Mouse (Mus musculus) heart, embryonic 14.5 days (tissue): Measurements from ENCODE around the gene Tmem230. TPM values are rescaled to one million over a fixed set of nuclear protein-coding genes. Genes with fewer than 3 reads are reported as not detected.
"Not testable (repeated sequence)": the region's sequence is repeated elsewhere in the genome, so short reads cannot be mapped to it uniquely, and the experiment has no call there.

Source experiments
- ATAC-seq: fragments of 200-750 bp; cut with Nextera tagmentation; 2 replicates; pipeline ENCODE4 v1.8.0; 2017; ENCODE audit warnings: low read depth, moderate TSS enrichment; ENCODE audit not compliant: insufficient number of reproducible peaks, insufficient read depth, low FRiP score
- H3K27ac ChIP-seq, 2 experiments: fragments of 200-500 bp in 1 of 2; fragments of 300-500 bp in 1 of 2; sonication (generic) in 1 of 2; replicated peaks in 1 of 2; 2 replicates each; pipeline ENCODE4 v1.5.1; 2012 to 2014; ENCODE audit warnings: low read depth in 2 of 2, low read length in 2 of 2, control low read depth in 1 of 2, mild to moderate bottlenecking in 1 of 2, mixed read lengths in 1 of 2; ENCODE audit not compliant: control insufficient read depth in 1 of 2, insufficient read depth in 1 of 2
- H3K27me3 ChIP-seq: fragments of 300-500 bp; sonication (generic); 2 replicates; pipeline ENCODE4 v1.6.1; 2014; ENCODE audit warnings: mild to moderate bottlenecking, low read length, control low read depth; ENCODE audit not compliant: control insufficient read depth, insufficient read depth
- H3K36me3 ChIP-seq: fragments of 300-500 bp; sonication (generic); 2 replicates; pipeline ENCODE4 v1.6.1; 2014; ENCODE audit warnings: mild to moderate bottlenecking, control low read depth, low read length, mixed read lengths; ENCODE audit not compliant: control insufficient read depth, insufficient read depth
- H3K4me1 ChIP-seq, 2 experiments: fragments of 200-500 bp in 1 of 2; fragments of 300-500 bp in 1 of 2; sonication (generic) in 1 of 2; 2 replicates each; pipeline ENCODE4 v1.6.1; 2012 to 2014; ENCODE audit warnings: low read length in 2 of 2, control low read depth in 1 of 2, mixed read lengths in 1 of 2; ENCODE audit not compliant: control insufficient read depth in 2 of 2, insufficient read depth in 2 of 2
- H3K4me2 ChIP-seq: fragments of 300-500 bp; sonication (generic); 2 replicates; pipeline ENCODE4 v1.6.1; 2014; ENCODE audit warnings: mild to moderate bottlenecking, low read length
- H3K4me3 ChIP-seq, 2 experiments: fragments of 200-500 bp in 1 of 2; fragments of 300-500 bp in 1 of 2; sonication (generic) in 1 of 2; 2 replicates each; pipeline ENCODE4 v1.5.1; 2012 to 2014; ENCODE audit warnings: low read length in 2 of 2, mild to moderate bottlenecking in 2 of 2, control low read depth in 1 of 2, low read depth in 1 of 2, moderate library complexity in 1 of 2; ENCODE audit not compliant: control insufficient read depth in 1 of 2, insufficient read depth in 1 of 2
- H3K9ac ChIP-seq: fragments of 300-500 bp; sonication (generic); 2 replicates; pipeline ENCODE4 v1.6.1; 2014; ENCODE audit warnings: mild to moderate bottlenecking, low read length
- H3K9me3 ChIP-seq: fragments of 300-500 bp; sonication (generic); 2 replicates; pipeline ENCODE4 v1.6.1; 2016; ENCODE audit warnings: low read length, control low read depth; ENCODE audit not compliant: control insufficient read depth
- WGBS: fragments of 180-500 bp; shearing (Covaris S2); extraction: QIAGEN DNeasy Blood & Tissue Kit; methylation state at CpG from one replicate; pipeline ENCODE4 v1.1.7; 2014; 5-methylcytosine and 5-hydroxymethylcytosine counted together
- polyA plus RNA-seq: library from polyadenylated mRNA; unstranded; fragments of >200 nt; fragmentation: Nextera tagmentation; extraction: Ambion mirVana; gene quantifications from 2 replicates; pipeline ENCODE4 v1.2.1, GENCODE M21; 2014

Tmem230 gene
- polyA plus RNA-seq, 1 experiment from 2014 or later = 46.7 TPM

- not testable (repeated sequence) for H3K4me3 ChIP-seq, H3K4me1 ChIP-seq, ATAC-seq, H3K9me3 ChIP-seq, H3K27ac ChIP-seq, H3K27me3 ChIP-seq, H3K4me2 ChIP-seq, H3K9ac ChIP-seq
- 77% methylated on average over 3 of the region's 3 CpGs for WGBS
- peaks cover 40% of the 10 kb centered on the region for H3K36me3 ChIP-seq
Measured at GRCm38 (mm10) chr2:132239434-132239833, 8.2 kb downstream of the Tmem230 start.

DNA sequence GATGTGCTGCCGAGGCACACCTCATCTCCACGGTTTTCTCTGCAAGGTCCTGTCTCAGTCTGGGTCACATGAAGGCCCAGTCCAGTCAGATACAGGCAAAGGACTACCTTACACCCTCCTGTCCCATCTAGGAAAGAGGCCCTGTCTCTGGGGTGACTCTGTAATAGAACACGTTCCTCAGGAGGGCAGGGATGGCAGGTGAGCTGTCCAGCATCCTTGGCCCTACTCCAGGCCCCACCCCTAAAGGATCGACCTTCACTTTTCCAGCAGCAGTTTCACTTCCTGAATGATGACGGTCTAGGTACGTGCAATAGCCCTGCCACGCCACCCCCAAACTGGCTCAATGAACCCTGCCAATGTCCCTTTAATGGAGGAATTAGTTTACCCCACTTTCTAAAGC, 11.6 kb downstream of the Tmem230 start:
- ATAC-seq = no peak
- Histone ChIP-seq H3K4me1 (no peaks in the 10 kb centered on the region), H3K27ac (no peak overlapping the region), H3K4me3 (no peak overlapping the region), H3K4me2 (no peak overlapping the region), H3K27me3 (no peaks in the 10 kb centered on the region), H3K9ac (no peak overlapping the region), H3K9me3 (no peaks in the 10 kb centered on the region), H3K36me3 (peaks cover 11% of the 10 kb centered on the region)
- 62% methylated on average over 7 of the region's 7 CpGs for WGBS

DNA sequence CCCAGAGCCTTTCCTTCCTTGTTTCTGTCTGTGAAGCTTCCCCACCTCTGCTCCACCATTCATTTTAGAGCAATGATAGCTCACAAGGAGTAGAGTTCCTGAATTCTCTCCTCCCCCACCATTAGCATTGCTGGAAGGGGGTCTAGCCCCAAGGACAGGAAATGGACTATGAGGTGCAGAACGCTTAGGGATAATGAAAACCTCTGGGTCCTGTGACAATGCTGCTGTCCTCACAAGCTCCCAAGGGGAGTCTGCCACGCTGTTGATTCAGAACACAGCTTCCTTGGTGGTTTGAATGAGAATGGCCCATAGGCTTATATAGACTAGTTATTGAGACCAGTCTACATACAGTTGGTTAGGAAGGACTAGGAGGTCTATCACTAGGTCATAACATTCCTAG, 12.3 kb downstream of the Tmem230 start:
- no peak for ATAC-seq
- Histone ChIP-seq H3K9ac (no peak overlapping the region), H3K9me3 (no peaks in the 10 kb centered on the region), H3K36me3 (0 out of 2 replicates have a peak, but pooled peaks cover 8% of the 10 kb centered on the region), H3K27ac (no peak overlapping the region), H3K27me3 (no peaks in the 10 kb centered on the region), H3K4me2 (no peak overlapping the region), H3K4me1 (no peaks in the 10 kb centered on the region), H3K4me3 (no peak overlapping the region)
- 37% methylated on average over 2 of the region's 2 CpGs for WGBS

DNA sequence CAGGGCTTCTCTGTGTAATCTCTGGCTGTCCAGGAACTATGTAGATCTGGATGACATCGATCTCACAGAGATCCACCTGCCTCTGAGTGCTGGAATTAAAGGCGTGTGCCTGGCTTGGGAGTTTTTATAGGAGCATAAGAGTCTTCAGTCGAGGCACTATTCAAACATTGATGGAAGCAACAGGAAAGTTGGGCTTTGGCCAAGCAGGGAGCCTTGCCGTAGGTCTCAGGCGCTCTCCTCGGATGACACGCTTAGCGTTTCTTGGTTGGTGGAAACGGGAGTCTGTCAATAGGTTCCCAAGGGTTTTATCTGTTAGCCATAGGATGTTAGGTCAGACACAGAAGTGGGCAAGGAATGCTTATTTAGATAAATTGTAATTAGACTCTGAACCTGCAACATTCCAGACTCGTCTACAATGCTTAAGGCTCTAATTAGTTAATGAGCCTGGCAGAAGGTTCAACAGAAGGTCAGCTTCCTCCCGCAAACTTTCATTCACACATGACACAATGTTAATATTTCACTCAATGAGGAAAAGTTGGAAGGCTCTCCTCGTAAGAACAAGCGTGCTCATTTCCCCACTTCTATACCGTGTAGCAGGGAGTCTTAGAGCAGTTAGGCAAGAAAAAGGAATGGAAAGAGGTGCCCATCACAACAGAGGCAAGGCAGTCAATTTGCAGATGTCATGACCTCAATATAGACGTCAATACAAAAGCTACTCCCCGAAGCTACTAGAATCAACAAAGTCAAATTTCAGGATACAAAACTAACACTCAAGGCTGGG, 13.4 kb downstream of the Tmem230 start:
- WGBS = 75% methylated on average over 16 of the region's 16 CpGs

DNA sequence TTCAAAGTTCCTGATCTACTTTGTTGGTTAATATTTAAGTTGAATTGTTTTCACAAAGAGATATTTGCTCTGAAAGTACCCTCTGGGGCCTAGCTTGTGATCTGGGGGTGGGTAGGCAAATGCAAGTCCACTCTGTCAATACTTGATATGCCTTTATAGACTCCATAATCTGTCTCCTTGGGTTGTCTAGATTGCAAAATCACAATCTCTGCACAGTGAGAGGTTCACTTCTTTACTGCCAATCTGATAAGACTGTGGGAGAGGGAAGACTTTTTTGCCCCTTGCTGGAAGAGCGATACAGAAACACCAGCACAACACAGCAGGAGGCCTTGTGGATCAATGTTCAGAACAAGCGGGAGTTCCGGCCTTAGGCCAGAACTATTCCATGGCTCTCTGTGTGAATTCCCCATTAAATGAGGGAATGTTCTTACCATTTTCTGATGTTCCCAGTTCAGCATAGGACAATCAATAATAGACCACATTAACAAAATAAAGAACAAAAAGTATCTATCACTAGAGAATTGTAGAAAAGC, 15.1 kb downstream of the Tmem230 start:
- Histone ChIP-seq H3K27me3 (no peaks in the 10 kb centered on the region), H3K27ac (no peak overlapping the region), H3K4me3 (no peak overlapping the region), H3K4me1 (no peaks in the 10 kb centered on the region), H3K9ac (no peak overlapping the region), H3K4me2 (no peak overlapping the region), H3K36me3 (no peaks in the 10 kb centered on the region), H3K9me3 (peaks cover 2% of the 10 kb centered on the region; the same call in 1 of the 2 replicates)
- 94% methylated on average over 3 of the region's 3 CpGs for WGBS
- no peak for ATAC-seq

More for the DNA sequence above, 13.4 kb downstream of the Tmem230 start:
- H3K27ac ChIP-seq = no peak overlapping the region
- ATAC-seq = no peak
- no peaks in the 10 kb centered on the region for H3K27me3 ChIP-seq
- no peak overlapping the region for H3K4me3 ChIP-seq
- no peaks in the 10 kb centered on the region for H3K9me3 ChIP-seq
- H3K36me3 ChIP-seq = 0 out of 2 replicates have a peak, but pooled peaks cover 7% of the 10 kb centered on the region
- no peaks in the 10 kb centered on the region for H3K4me1 ChIP-seq
- H3K4me2 ChIP-seq = no peak overlapping the region
- no peak overlapping the region for H3K9ac ChIP-seq

GRCm38 (mm10) chr2:132224359-132224758, 23.2 kb downstream of the Tmem230 start:
- no peaks in the 10 kb centered on the region for H3K27me3 ChIP-seq
- no peak overlapping the region for H3K4me2 ChIP-seq
- H3K27ac ChIP-seq = no peak overlapping the region
- H3K4me3 ChIP-seq = no peak overlapping the region
- peaks cover 9% of the 10 kb centered on the region for H3K9me3 ChIP-seq
- H3K4me1 ChIP-seq = peaks cover 2 to 7% of the 10 kb centered on the region in 2 experiments; a peak in 3 of 4 replicates
- H3K9ac ChIP-seq = no peak overlapping the region
- ATAC-seq = no peak
- no peaks in the 10 kb centered on the region for H3K36me3 ChIP-seq
- 80% methylated on average over 4 of the region's 4 CpGs for WGBS

GRCm38 (mm10) chr2:132221611-132222073, 26.0 kb downstream of the Tmem230 start:
- no peaks in the 10 kb centered on the region for H3K36me3 ChIP-seq
- ATAC-seq = no peak
- no peaks in the 10 kb centered on the region for H3K27me3 ChIP-seq
- no peak overlapping the region for H3K27ac ChIP-seq
- H3K4me3 ChIP-seq = no peak overlapping the region
- H3K9ac ChIP-seq = no peak overlapping the region
- no peaks in the 10 kb centered on the region for H3K9me3 ChIP-seq
- peaks cover 2 to 7% of the 10 kb centered on the region in 2 experiments; a peak in 3 of 4 replicates for H3K4me1 ChIP-seq
- 33% methylated on average over 11 of the region's 11 CpGs for WGBS
- H3K4me2 ChIP-seq = peak overlapping the region; percentile 38
